Mouse (Mus musculus) spleen, adult 2 months (tissue): ENCODE measurements around the gene Gne.

Source experiments
- CTCF ChIP-seq: fragments of 200-500 bp; IDR thresholded peaks from 2 replicates; pipeline ENCODE4 v1.5.1; 2011; ENCODE audit warnings: mild to moderate bottlenecking, inconsistent platforms; ENCODE audit not compliant: insufficient read depth, insufficient read length, insufficient replicate concordance; ENCODE audit errors: extremely low read depth
- POLR2A ChIP-seq: fragments of 200-500 bp; IDR thresholded peaks from 2 replicates; pipeline ENCODE4 v1.6.1; 2011; ENCODE audit warnings: low read depth, low read length, inconsistent platforms

DNA sequence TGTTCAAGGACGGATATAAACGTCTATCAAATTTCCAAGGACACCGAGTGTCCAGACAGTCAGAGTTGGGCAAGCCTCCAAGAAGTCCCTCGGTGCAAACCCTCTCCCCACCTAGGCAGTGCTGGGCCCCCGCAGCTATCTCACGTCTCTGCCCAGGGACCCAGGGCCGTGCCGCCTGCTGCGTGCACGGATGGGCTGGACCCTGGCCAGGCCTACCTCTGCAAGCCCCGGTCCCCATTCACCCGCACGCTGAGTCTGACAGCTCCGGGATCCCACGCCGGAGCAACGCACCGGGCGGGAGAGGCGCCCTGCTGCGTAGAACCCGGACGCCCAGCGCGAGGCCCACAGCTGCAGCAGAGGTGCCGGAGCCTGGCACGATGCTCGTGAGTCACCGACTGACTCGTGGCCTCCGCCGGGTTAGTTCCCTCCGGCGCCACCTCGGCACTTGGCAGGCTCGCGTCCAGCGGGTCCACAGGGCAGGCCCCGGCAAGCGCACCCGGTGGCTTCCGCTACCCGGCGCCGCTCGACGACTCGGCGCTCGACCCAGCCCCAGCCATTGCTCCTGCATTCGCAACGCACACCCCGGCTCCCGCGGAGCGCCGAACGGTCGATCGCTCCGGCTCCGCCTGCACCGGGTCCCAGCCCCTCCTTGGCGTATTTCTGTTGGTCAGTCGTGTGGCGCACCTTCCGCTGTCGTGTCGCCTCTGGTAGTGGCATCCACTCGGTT is 11.7 kb downstream of the Gne start:
- TF ChIP-seq CTCF (no peak), POLR2A (peak; percentile 20; the same call in 1 of the 2 replicates)
